Mouse (Mus musculus): ENCODE measurements around the gene Prpf40a. TPM values are rescaled to one million over a fixed set of nuclear protein-coding genes. Genes with fewer than 3 reads are reported as not detected.

The Prpf40a gene
- polyA plus RNA-seq (2016; fragmentation: Nextera tagmentation; extraction: Ambion mirVana) = 90.6 and 95.3 TPM in 2 replicates

DNA sequence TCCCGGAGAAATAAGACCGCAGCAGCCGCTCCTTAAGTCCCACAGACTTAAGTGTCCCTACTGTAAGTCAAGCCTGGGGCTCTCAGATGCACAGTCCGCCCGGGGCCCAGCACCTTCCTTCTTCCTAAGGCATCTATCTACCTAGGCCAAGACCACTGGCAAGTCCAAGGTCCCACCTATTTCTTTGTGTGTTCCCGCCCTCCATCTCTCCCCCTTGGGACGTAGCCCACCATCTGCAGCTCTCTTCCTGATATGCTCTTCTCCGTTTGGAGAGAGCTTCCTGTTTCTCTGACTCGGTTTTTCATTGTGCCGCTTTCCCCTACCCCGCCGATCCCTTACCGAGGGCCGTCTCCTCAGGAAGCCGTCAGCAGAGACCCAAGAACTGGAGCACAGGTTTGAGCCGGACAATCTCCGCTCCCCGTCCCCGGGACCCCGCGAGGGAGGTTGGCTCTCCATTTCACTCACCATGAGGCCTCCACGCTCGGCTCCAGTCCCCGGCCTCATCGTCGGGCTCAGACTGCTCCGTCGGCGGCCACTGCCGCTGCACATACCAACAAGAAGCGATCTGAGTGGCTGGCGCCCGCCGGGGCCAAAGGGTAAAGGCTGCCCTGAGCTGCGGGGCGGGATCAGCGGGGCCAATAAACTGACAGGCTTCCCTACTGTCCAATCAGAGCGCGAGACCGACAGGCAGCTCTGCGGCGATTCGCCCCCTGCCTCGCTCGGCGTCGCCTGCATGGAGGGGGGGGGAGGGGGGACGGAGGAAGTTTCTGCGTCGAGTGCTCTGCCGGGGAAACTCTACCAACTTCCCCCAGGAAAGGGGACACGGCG, at the start of gene Prpf40a:
Gene Prpf40a, minus strand, starts transcription at position 601 of the 828 bp plus-strand sequence.
- Histone ChIP-seq H3K9ac (peak within 1 kb of the TSS; percentile 90), H3K9me3 (replicated peaks) (no peaks in the 10 kb centered on the region), H3K4me1 (replicated peaks) (peaks cover 11% of the 10 kb centered on the region), H3K4me2 (peak within 1 kb of the TSS; percentile 76), H3K27ac (ENCODE audit: poor library complexity, severe bottlenecking) (peak within 1 kb of the TSS; percentile 96), H3K36me3 (peaks cover 16% of the 10 kb centered on the region), H3K27me3 (replicated peaks) (no peaks in the 10 kb centered on the region), H3K4me3 (peak within 1 kb of the TSS; percentile 92)
- WGBS = under 1% methylated on average over 53 of the region's 53 CpGs
- ATAC-seq (ENCODE audit: insufficient number of reproducible peaks, low FRiP score) = peak; percentile 98

DNA sequence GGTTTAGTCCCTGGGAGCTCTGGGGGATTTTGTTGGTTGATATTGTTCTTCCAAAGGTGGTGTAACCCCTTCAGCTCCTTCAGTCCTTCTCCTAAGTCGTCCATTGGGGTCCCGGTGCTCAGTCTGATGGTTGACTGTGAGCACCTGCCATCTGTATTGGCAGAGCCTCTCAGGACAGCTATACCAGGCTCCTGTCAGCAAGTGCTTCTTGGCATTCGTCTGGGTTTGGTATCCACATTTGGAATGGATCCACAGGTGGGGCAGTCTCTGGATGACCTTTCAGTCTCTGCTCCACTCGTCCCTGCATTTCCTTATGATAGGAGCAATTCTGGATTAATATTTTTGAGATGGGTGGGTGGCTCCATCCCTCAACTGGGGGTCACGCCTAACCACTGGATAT, 31.2 kb upstream of the Prpf40a start:
- no peak overlapping the region for H3K4me2 ChIP-seq
- peaks cover 19% of the 10 kb centered on the region for H3K36me3 ChIP-seq
- ATAC-seq (ENCODE audit: insufficient number of reproducible peaks, low FRiP score) = no peak
- H3K4me3 ChIP-seq = no peak overlapping the region
- no peak overlapping the region for H3K9ac ChIP-seq
- H3K27ac ChIP-seq (ENCODE audit: poor library complexity, severe bottlenecking) = no peak overlapping the region
- 89% methylated on average over 5 of the region's 5 CpGs for WGBS
- H3K4me1 ChIP-seq (replicated peaks) = no peaks in the 10 kb centered on the region
- no peaks in the 10 kb centered on the region for H3K27me3 ChIP-seq (replicated peaks)
- H3K9me3 ChIP-seq (replicated peaks) = peaks cover 6% of the 10 kb centered on the region; the same call in 1 of the 2 replicates

DNA sequence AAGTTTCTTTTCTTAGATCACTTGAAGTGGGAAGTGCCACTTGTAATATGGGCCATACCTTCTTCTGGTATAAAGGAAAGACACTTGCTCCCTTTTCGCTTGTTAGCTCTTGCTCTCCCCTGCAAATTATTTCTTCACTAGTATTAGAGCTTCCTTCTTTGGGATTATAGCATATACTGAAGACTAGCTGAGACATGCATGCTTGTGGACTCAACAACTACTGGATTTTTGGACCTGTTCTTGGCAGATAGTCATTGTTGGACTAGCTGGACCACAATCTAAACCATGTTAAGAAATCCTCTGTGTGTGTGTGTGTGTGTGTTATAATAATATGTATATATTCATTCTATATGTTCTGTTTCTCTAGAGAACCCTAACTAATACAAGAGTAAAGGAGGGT, 22.4 kb upstream of the Prpf40a start:
- no peak overlapping the region for H3K4me3 ChIP-seq
- H3K36me3 ChIP-seq = peaks cover 51% of the 10 kb centered on the region
- H3K9me3 ChIP-seq (replicated peaks) = no peaks in the 10 kb centered on the region
- no peak overlapping the region for H3K9ac ChIP-seq
- no peak overlapping the region for H3K4me2 ChIP-seq
- no peak overlapping the region for H3K27ac ChIP-seq (ENCODE audit: poor library complexity, severe bottlenecking)
- no peak for ATAC-seq (ENCODE audit: insufficient number of reproducible peaks, low FRiP score)
- 100% methylated on average over 1 of the region's 1 CpGs for WGBS
- H3K4me1 ChIP-seq (replicated peaks) = no peaks in the 10 kb centered on the region
- H3K27me3 ChIP-seq (replicated peaks) = no peaks in the 10 kb centered on the region

DNA sequence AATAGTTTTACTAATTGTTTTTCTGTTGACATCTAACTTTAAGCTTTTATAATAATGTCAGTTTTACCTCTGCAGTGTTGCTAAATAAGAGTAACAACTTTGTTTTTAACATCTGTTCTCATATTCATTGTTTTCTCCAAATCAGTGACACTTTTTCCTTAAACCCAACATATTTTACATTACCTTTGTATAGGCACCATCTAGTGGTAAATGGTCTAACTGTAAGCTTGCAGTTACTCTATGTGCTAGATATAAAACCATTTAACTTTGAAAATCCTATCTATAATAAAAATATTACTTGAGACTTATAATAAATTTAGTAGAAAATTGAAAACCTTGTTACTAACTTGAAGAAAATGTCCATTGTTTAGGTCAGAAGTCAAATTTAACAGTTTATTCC, 15.7 kb upstream of the Prpf40a start:
- no peaks in the 10 kb centered on the region for H3K4me1 ChIP-seq (replicated peaks)
- no peaks in the 10 kb centered on the region for H3K9me3 ChIP-seq (replicated peaks)
- H3K9ac ChIP-seq = no peak overlapping the region
- no peak overlapping the region for H3K27ac ChIP-seq (ENCODE audit: poor library complexity, severe bottlenecking)
- no peak overlapping the region for H3K4me2 ChIP-seq
- no peak overlapping the region for H3K4me3 ChIP-seq
- H3K36me3 ChIP-seq = peaks cover 17% of the 10 kb centered on the region
- no peak for ATAC-seq (ENCODE audit: insufficient number of reproducible peaks, low FRiP score)
- H3K27me3 ChIP-seq (replicated peaks) = no peaks in the 10 kb centered on the region

DNA sequence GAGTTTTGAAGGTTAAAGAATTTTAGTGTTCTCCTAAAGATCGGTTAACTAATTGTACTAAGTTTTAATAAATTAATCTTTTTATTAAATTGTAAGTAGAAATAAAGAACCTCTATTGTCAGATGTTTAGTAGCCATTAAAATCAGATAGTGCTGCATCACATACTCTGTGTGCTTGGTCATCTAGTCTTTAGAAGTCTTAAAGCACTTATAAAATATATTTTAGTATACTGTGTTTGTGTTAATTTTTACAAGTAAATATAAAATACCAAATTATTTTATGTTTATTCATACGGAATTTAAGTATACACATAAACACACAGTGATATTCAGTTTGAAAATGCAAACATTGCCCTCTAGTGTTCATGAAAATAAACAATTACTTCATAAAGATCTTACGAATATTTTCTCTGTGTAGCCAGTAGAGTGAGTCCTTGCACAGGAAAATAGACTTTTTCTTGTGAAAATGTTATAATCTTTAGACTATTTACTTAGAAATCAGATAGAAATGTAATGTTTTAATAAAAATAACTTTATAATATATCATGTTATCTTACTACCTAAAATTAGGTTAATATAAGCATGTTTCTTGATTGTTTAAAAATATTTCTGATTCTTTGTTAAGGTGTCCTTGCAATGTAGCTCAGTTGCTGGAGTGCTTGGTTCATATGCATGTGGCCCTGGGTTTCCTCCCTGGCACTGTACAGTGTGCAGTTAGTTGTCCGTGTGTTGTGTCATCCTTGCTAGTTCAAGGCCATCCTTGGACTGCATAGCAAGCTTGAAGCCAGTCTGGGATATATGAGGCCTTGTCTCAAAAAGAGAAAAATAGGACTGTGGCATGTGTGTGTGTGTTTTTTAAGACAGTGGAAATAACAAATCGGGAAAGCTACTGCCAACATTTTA, 13.5 kb upstream of the Prpf40a start:
- WGBS = 75% methylated on average over 5 of the region's 5 CpGs
- no peaks in the 10 kb centered on the region for H3K27me3 ChIP-seq (replicated peaks)
- no peak for ATAC-seq (ENCODE audit: insufficient number of reproducible peaks, low FRiP score)

DNA sequence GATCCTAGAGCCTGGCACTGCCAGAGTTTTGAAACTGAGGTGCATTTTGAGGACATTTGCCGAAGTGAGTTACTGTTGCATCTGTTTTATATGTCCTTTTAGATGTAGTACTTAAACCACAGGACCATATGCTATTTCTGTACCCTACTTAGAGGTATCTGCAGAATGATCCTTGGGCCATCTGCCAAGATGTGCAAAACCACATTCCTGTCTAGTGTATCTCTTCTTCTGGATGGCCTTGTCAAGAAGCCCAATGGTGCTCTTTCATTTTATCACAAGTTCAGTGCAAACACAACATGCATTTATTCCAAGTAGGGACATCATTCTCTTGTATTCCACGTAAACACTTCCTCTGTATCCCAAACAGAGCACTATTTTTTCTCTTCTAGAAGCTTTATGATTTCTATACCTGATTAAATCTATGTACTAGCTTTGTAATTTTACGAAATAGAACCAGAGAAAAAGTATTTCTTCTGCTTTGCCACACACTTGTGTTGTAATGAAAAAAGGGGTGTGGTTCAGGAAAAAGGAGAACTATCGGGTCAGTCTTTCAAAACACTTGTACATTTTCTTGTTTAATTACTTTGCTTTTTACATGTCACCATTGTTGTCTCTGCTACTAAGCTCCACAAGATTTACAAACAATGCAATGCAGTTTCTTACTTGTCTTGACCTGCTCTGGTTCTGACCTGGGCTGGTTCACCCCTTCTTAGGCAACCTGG, 9.2 kb upstream of the Prpf40a start:
- 75% methylated on average over 4 of the region's 4 CpGs for WGBS
- Histone ChIP-seq H3K27me3 (replicated peaks) (no peaks in the 10 kb centered on the region), H3K4me1 (replicated peaks) (peaks cover 4% of the 10 kb centered on the region), H3K27ac (ENCODE audit: poor library complexity, severe bottlenecking) (no peak overlapping the region), H3K4me2 (no peak overlapping the region), H3K36me3 (peaks cover 28% of the 10 kb centered on the region), H3K4me3 (no peak overlapping the region), H3K9ac (no peak overlapping the region), H3K9me3 (replicated peaks) (no peaks in the 10 kb centered on the region)
- ATAC-seq (ENCODE audit: insufficient number of reproducible peaks, low FRiP score) = no peak

More for the DNA sequence above, 13.5 kb upstream of the Prpf40a start:
- no peaks in the 10 kb centered on the region for H3K9me3 ChIP-seq (replicated peaks)
- no peak overlapping the region for H3K4me3 ChIP-seq
- H3K36me3 ChIP-seq = peaks cover 18% of the 10 kb centered on the region
- H3K4me1 ChIP-seq (replicated peaks) = peaks cover 4% of the 10 kb centered on the region
- no peak overlapping the region for H3K4me2 ChIP-seq
- H3K9ac ChIP-seq = no peak overlapping the region
- H3K27ac ChIP-seq (ENCODE audit: poor library complexity, severe bottlenecking) = no peak overlapping the region

DNA sequence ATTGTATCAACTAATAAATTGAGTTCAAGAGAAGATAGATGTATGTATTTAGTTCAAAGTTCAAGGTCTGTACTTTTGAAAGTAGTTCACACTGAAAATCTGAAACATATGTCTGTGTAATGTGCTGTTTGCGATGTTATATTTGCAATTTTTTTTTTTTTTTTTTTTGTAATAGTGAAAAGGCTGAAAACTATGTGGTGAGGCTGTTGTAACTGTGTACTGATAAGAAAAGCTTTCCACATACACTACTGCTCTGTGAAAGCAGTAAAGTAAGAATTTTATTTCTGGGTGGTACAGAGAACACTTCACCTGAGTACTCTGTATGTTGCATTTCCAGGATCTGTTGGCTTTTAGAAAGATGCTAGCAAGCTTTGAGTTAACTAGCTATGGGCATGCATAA, 8.1 kb upstream of the Prpf40a start:
- no peak overlapping the region for H3K9ac ChIP-seq
- H3K27ac ChIP-seq (ENCODE audit: poor library complexity, severe bottlenecking) = no peak overlapping the region
- no peak for ATAC-seq (ENCODE audit: insufficient number of reproducible peaks, low FRiP score)
- no peaks in the 10 kb centered on the region for H3K27me3 ChIP-seq (replicated peaks)
- no peak overlapping the region for H3K4me2 ChIP-seq
- no peak overlapping the region for H3K4me3 ChIP-seq
- peaks cover 33% of the 10 kb centered on the region for H3K36me3 ChIP-seq
- H3K4me1 ChIP-seq (replicated peaks) = peaks cover 4% of the 10 kb centered on the region
- H3K9me3 ChIP-seq (replicated peaks) = no peaks in the 10 kb centered on the region
- 89% methylated on average over 1 of the region's 1 CpGs for WGBS

DNA sequence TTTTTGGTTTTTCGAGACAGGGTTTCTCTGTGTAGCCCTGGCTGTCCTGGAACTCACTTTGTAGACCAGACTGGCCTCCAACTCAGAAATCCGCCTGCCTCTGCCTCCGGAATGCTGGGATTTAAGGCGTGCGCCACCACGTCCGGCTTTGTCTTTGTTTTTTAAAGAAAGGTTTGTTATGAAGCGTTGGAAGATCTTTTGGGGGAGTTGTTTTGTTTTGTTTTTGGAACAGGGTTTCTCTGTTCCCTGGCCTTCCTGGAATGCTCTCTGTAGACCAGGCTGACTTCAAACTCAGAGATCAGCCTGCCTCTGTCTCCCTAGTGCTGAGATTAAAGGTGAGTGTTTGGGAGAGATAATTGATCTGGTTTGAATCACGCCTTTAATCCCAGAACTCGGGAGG, 5.3 kb upstream of the Prpf40a start:
- Histone ChIP-seq H3K36me3 (peaks cover 29% of the 10 kb centered on the region), H3K9ac (no peak overlapping the region), H3K27ac (ENCODE audit: poor library complexity, severe bottlenecking) (no peak overlapping the region), H3K4me2 (no peak overlapping the region), H3K27me3 (replicated peaks) (no peaks in the 10 kb centered on the region), H3K9me3 (replicated peaks) (no peaks in the 10 kb centered on the region), H3K4me1 (replicated peaks) (peaks cover 9% of the 10 kb centered on the region), H3K4me3 (no peak overlapping the region)
- ATAC-seq (ENCODE audit: insufficient number of reproducible peaks, low FRiP score) = no peak
- WGBS = 94% methylated on average over 10 of the region's 10 CpGs

DNA sequence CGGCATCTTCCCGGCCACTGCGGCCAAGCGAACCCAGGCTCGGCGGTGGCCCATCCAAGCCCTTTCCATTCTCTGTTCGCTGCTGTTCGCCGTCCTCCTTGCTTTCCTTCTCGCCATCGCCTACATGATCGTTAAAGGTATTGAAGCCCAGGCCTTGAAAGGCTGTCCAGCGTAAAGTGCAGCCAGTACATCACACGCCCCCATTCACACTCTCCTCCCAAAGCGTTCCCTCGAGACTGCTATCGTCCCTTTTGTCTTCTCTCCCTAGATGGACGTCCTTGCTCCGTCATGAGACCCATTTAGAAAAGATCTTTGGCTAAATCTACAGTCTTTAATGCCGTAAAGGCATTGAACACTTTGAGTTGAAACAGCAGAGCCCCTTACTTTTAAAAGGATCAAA, 1.3 kb upstream of the Prpf40a start:
- ATAC-seq (ENCODE audit: insufficient number of reproducible peaks, low FRiP score) = peak; percentile 0; the same call in 1 of the 2 replicates
- H3K9ac ChIP-seq = peak overlapping the region; percentile 88
- no peaks in the 10 kb centered on the region for H3K9me3 ChIP-seq (replicated peaks)
- under 1% methylated on average over 20 of the region's 20 CpGs for WGBS
- H3K4me2 ChIP-seq = peak overlapping the region; percentile 76
- peaks cover 11% of the 10 kb centered on the region for H3K4me1 ChIP-seq (replicated peaks)
- peaks cover 26% of the 10 kb centered on the region for H3K36me3 ChIP-seq
- H3K27me3 ChIP-seq (replicated peaks) = no peaks in the 10 kb centered on the region
- peak overlapping the region; percentile 96 for H3K27ac ChIP-seq (ENCODE audit: poor library complexity, severe bottlenecking)
- H3K4me3 ChIP-seq = peak overlapping the region; percentile 92

DNA sequence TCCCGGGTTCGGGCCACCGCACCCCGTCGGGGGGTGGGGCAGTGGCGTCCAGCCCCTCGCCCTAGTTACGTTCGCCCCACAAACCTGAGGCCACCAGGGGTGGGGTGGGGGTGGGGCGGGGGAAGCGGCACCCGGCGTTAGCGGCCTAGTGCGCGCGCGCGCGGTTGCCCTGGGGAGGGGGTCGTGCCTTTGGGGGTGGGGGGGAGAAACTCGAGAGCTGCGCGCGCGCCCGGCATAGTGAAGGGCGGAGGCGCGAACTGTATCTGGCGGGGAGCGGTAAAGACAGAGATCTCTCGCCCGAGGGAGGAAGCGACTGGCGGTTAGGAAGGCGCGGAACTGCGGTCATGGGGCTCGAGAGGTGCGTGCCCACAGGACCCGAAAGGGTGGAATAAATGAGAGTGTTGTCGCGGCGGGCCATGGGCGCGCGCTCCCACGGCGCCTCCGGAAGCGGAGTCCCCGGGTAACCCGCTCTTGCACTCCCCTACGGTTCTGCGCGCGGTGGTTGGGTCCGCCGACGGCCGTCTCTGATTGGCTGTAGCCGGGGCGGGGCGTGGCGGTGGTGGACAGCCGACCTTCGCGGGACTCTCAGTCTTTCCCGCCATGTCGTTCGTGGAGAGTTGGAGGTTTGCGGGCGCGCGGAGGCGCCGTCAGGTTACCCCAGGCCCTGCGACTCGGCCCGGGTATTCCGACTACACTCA, 588 bp upstream of the Prpf40a start, which contains the start of gene Arl6ip6:
Gene Arl6ip6, plus strand, starts transcription at position 204 of the 698 bp plus-strand sequence.
- Histone ChIP-seq H3K27ac (ENCODE audit: poor library complexity, severe bottlenecking) (peak within 1 kb of the TSS; percentile 96), H3K4me1 (replicated peaks) (peaks cover 11% of the 10 kb centered on the region), H3K27me3 (replicated peaks) (no peaks in the 10 kb centered on the region), H3K36me3 (peaks cover 21% of the 10 kb centered on the region), H3K9ac (peak within 1 kb of the TSS; percentile 90), H3K4me3 (peak within 1 kb of the TSS; percentile 92), H3K4me2 (peak within 1 kb of the TSS; percentile 76), H3K9me3 (replicated peaks) (no peaks in the 10 kb centered on the region)
- WGBS = under 1% methylated on average over 81 of the region's 82 CpGs
- peak; percentile 93 for ATAC-seq (ENCODE audit: insufficient number of reproducible peaks, low FRiP score)
